Mouse (Mus musculus) cerebellum, adult 9-11 months (tissue): ENCODE data around the gene Cd70.
"Not testable (repeated sequence)": the region's sequence is repeated elsewhere in the genome, so short reads cannot be mapped to it uniquely, and the experiment has no call there.

ENCODE experiments used
- DNase-seq: peaks from one replicate; pipeline ENCODE4 v3.0.0; 2022

The Cd70 gene

GRCm38 (mm10) chr17:57134021-57134420 is 15.6 kb downstream of the Cd70 start:
- DNase-seq = not testable (repeated sequence)

GRCm38 (mm10) chr17:57131793-57132192 is 17.8 kb downstream of the Cd70 start:
- no peak for DNase-seq

DNA sequence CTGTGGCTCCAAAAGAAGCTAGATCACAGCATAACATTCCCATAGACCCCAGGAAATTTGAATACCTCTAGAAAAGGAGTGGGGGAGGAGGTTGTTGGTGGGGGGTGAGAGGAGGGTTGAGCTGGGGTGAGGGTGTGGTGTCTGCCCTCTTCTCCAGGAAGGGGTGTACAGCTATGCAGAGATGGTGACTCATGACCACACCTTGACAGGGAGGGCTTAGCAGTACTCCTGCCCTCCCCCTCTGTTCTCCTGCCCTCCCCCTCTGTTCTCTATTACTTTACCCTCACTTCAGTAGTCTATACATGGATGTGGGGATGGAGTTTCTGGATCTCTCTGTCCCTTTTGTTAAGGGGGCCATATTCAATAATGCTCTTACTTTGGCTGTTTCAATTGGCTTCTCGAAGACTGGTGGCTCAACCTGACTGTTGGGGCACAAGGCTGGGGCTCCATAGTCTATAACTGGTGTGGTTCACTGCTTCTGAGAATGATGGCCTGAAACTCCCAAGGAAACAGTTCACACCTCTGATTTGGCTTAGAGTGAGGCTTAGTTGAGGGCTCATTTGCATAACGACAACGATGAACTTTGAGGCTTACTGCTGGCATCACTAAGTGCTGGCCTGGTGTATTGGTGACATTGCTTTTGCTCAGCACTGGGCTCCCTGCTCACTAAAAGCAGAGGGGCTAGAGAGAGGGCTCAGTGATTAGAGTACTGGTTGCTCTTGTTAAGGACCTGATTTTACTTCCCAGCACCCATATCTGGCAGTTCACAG is 23.5 kb downstream of the Cd70 start:
- DNase-seq = no peak

DNA sequence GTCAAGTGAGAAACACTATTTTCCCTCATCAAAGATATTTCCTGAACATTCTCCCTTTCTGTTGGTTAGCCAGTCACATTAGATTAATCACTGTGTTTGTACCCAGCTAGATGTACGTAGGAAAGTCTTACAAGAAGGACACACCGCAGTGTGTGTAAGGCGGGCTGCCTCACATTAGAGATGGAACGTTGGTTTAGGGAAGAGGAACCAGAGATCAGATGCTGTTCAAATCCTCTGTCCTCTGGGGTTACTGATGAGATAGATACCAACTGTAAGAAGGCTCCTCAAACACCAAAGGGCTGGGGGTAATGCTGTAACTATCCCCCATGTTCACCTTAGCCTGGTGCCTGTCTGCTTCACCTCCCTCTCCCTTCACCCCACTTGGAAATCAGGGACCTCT is 24.8 kb downstream of the Cd70 start:
- DNase-seq = no peak

DNA sequence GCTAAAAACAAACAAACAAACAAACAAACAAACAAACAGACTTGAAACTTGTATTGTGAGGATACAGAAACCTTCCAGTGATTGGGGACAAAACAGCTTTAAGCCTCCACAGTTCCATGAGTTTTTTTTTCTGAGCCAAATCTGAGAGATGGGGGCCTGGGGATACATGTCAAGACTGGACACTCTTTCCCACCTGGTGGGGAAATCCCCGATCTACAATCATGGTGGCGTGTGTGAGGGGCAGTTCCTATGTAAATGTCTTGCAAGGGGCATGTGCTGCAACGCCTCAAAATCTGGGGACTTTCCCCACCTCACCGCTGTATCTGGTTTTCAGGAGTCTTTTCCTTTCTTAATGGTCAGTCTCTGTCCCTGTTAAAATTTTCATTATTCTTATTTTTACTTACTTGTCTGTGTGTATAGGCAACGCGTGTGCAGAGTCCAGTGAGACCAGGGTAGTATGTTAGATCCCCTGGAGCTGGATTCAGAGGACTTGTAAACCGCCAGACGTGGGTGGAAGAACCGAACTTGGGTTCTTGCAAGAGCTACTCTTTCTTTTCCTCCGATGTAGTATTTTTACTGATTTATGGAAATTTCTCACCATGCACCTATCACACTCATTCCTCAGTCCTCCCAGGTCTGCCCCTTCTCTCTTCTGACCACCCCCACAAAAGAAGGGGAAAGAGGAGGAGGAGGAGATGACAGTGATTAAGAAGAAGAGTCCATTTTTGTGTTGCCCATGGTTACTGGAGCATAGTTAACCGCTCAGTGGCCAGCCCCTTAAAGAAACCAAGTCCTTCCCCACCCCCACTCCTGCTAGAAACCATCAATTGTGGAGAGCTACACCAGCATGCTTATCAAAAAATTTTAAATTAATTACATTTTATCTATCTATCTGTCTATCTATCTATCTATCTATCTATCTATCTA is 26.1 kb downstream of the Cd70 start:
- DNase-seq = no peak

- no peak for DNase-seq
Measured at GRCm38 (mm10) chr17:57121856-57122255, 27.7 kb downstream of the Cd70 start.

DNA sequence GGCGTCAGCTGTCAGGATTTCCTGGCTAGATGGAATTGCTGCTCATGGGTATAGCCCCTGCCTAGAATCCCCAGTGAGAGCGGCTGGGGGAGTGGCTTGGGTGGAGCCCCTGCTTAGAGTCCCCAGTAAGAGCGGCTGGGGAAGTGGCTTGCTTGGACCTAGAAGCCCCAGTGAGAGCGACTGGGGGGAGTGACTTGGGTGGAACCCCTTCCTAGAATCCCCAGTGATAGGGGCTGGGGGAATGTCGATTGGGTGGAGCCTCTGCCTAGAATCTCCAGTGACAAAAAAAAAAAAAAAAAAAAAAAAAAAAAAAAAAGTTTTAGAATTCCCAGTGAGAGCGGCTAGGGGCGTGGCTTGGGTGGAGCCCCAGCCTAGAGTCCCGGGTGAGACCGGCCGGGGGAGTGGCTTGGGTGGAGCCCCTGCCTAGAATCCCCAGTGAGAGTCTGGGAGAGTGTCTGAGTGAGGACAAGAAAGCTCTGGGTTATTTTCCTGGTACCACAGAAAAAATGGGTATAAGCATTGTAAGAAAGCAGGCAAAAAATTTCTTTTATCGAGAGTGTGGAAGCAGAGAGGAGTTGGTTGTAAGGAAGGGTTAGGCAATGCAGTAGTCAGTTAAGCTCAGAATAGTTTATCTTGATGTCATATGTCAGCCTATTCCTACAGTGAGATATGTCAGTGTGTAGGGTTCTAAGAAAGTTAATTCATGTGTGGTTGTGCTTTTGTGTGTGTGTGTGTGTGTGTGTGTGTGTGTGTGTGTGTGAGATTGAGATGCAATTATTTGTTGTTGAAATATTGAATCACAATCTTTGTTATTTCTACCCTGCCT is 30.8 kb downstream of the Cd70 start:
- no peak for DNase-seq

DNA sequence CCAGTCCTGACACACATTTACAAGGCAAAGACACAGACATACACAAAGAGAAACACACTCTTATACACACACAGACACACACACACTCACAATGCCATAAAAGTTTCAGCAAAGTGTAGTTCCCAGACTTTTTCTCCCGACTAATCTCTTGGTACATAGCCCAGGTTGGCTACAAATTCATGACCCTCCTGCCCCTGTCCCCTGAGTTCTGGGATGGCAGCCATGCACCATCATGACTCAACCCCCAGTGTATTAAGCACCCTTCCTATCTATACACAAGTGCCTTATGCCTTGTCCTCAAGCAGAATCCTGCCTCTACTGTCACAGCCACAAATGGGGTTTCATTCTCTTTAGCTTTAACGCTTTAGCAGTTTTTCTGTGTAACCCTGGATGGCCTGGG is 32.8 kb downstream of the Cd70 start:
- DNase-seq = no peak

- no peak for DNase-seq
Measured at GRCm38 (mm10) chr17:57112768-57113474, 36.7 kb downstream of the Cd70 start.

- no peak for DNase-seq
Measured at GRCm38 (mm10) chr17:57110005-57110404, 39.6 kb downstream of the Cd70 start.

GRCm38 (mm10) chr17:57108666-57109171 is 40.9 kb downstream of the Cd70 start:
- DNase-seq = no peak

DNA sequence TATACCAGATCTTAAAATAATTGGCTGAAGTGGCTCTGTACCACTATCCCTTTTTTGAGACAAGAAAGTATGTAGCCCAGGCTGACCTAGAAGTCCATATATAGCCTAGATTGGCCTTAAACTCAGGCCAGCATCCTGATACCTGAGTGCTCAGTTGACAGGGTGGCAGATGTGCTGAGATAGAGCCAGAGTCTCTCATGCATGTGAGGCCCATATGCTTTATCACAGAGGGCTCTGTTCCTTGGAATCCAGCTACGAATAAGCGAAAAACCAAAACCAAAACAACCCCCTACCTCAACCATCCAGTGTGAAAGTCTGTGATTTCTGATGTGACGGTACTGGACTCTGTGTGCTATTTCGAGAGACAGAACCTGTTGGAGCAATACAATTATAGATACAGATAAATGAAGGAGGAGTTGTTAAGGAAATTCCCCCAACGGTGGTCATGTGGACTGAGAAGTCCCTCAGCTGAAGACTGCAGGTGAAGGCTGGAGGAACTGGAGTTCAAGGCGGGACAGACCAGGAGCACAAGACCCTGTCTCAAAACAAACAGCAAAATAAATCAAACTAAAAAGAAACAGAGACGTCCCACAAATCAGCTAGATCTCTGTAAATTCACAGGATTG is 41.4 kb downstream of the Cd70 start:
- DNase-seq = no peak

DNA sequence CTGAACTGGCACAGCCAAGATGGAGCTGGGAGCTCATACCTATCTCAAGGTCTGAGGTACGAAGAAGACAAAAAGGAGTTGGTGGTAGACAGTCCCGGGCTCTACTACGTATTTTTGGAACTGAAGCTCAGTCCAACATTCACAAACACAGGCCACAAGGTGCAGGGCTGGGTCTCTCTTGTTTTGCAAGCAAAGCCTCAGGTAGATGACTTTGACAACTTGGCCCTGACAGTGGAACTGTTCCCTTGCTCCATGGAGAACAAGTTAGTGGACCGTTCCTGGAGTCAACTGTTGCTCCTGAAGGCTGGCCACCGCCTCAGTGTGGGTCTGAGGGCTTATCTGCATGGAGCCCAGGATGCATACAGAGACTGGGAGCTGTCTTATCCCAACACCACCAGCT is 42.5 kb downstream of the Cd70 start:
- DNase-seq = no peak

GRCm38 (mm10) chr17:57106035-57106368 is 43.6 kb downstream of the Cd70 start:
- DNase-seq = peak; percentile 47

GRCm38 (mm10) chr17:57105181-57106034 is 44.2 kb downstream of the Cd70 start, which contains the start of gene Tnfsf9:
TSS of gene Tnfsf9 (plus strand) at chr17:57105325.
- DNase-seq = peak; percentile 59

GRCm38 (mm10) chr17:57104496-57104895 is 45.1 kb downstream of the Cd70 start:
- no peak for DNase-seq

- no peak for DNase-seq
Measured at GRCm38 (mm10) chr17:57102276-57102675, 47.3 kb downstream of the Cd70 start.

DNA sequence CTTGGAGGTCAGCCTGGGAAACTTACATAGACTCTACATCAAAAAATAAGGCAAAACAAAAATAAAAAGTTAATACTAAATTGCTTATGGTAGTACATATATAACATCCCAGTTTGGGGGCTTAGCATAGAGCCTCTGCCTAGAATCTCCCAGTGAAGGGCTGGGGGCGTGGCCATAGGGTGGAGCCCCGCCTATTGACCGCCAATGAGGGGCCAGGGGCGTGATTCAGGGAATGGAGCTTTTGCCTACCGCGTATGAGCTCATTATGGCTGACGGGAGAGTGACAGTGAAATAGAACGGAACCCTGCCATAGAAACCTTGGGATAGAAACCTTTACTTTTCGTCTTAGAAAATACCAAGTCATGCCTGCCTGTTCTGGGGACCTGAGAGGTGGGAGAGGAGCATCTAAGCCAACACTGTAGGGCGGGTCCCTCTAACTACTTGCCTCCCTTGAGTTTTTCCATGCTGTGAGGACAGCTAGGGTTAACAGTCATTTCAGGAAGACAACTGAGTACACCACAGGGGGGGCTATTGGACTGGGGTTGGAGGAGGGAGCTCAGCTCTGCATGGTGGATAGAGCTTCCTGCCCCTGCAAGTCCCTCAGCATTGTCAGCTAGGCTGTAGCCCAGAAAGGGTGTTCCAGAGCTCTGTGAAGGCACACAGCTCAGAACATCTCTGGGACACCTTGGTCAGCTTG is 49.8 kb downstream of the Cd70 start:
- DNase-seq = no peak

DNA sequence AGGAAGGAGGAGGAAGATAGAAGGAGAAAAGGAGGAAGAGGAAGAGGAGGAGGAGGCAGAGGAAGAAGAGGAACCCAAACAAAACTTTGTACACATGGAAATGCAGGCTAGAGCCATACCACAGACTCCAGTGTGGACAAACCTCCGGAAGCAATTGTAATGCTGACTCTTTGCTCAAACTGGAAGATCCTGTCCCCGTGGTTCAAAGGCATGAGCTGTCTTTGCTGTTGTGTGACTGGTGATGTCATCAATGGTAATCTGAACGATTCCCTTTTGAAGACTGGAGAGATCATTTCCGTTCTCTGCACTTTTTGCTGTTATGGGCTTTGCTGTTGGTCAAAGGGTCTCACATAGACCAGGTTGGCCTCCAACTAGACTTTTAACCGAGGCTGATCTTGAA is 51.3 kb downstream of the Cd70 start:
- DNase-seq = peak; percentile 1

GRCm38 (mm10) chr17:57096623-57096920 is 53.0 kb downstream of the Cd70 start:
- peak; percentile 77 for DNase-seq
